Mouse (Mus musculus) C2C12 (cell line): ENCODE results near the gene Baiap2l2. TPM values are rescaled to one million over a fixed set of nuclear protein-coding genes. Genes with fewer than 3 reads are reported as not detected.

ENCODE experiments used
- H3K27me3 ChIP-seq: one replicate; pipeline ENCODE4 v1.6.1; 2011; ENCODE audit not compliant: control insufficient read depth, insufficient read depth, insufficient read length
- H3K36me3 ChIP-seq: one replicate; pipeline ENCODE4 v1.6.1; 2011; ENCODE audit not compliant: control insufficient read depth, insufficient read depth
- H3K4me3 ChIP-seq: one replicate; pipeline ENCODE4 v1.5.1; 2011; ENCODE audit warnings: mild to moderate bottlenecking, control low read depth; ENCODE audit not compliant: poor library complexity, insufficient read depth, severe bottlenecking
- H3K79me2 ChIP-seq: one replicate; pipeline ENCODE4 v1.6.1; 2011; ENCODE audit not compliant: control insufficient read depth, insufficient read depth
- H3K79me3 ChIP-seq: one replicate; pipeline ENCODE4 v1.6.1; 2011; ENCODE audit warnings: low read depth, control low read depth
- H3ac ChIP-seq: one replicate; pipeline ENCODE3; 2011; ENCODE audit warnings: low read depth; ENCODE audit not compliant: control insufficient read depth, insufficient read length
- CEBPB ChIP-seq: IDR thresholded peaks from one replicate; pipeline ENCODE4 v1.6.1; 2011; ENCODE audit warnings: low read depth, mild to moderate bottlenecking, control low read depth, moderate library complexity
- CTCF ChIP-seq: IDR thresholded peaks from one replicate; pipeline ENCODE4 v1.5.1; 2011; ENCODE audit not compliant: control insufficient read depth, insufficient read depth, insufficient read length
- FOSL1 ChIP-seq: IDR thresholded peaks from one replicate; pipeline ENCODE4 v1.8.0; 2011; ENCODE audit warnings: mild to moderate bottlenecking, low read length; ENCODE audit not compliant: poor library complexity, insufficient read depth, severe bottlenecking
- MAX ChIP-seq: IDR thresholded peaks from one replicate; pipeline ENCODE4 v1.6.1; 2011; ENCODE audit warnings: mild to moderate bottlenecking, control low read depth
- MYOD1 ChIP-seq: IDR thresholded peaks from one replicate; pipeline ENCODE4 v1.6.1; 2011; ENCODE audit warnings: low read depth; ENCODE audit not compliant: control insufficient read depth, insufficient read length
- MYOG ChIP-seq: IDR thresholded peaks from one replicate; pipeline ENCODE4 v1.6.1; 2011; ENCODE audit not compliant: control insufficient read depth, insufficient read length; ENCODE audit errors: extremely low read depth
- USF1 ChIP-seq: IDR thresholded peaks from one replicate; pipeline ENCODE4 v1.6.1; 2011; ENCODE audit warnings: low read depth, mild to moderate bottlenecking, control low read depth, moderate library complexity
- polyA plus RNA-seq: library from polyadenylated mRNA; unstranded; fragments of >200 nt; fragmentation: generic; extraction: Trizol; gene quantifications from one replicate; pipeline ENCODE4 v1.2.1, GENCODE M21; 2012; ENCODE audit warnings: missing spikeins

Baiap2l2 gene
- polyA plus RNA-seq, 1 experiment = 1.2 TPM

- Histone ChIP-seq H3K4me3 (no peak overlapping the region), H3ac (no peak overlapping the region), H3K27me3 (no peaks in the 10 kb centered on the region), H3K79me3 (peaks cover 8% of the 10 kb centered on the region), H3K36me3 (peaks cover 13% of the 10 kb centered on the region), H3K79me2 (peaks cover 68% of the 10 kb centered on the region)
- TF ChIP-seq CTCF (no peak), MYOD1 (peak; percentile 69), MYOG (no peak), CEBPB (peak; percentile 73), FOSL1 (no peak), USF1 (no peak), MAX (peak; percentile 85)
These were observed 37.9 kb upstream of the Baiap2l2 start for GRCm38 (mm10) chr15:79322991-79323790.

GRCm38 (mm10) chr15:79322281-79322990 lies 37.1 kb upstream of the Baiap2l2 start:
- TF ChIP-seq FOSL1 = no peak
- TF ChIP-seq MYOD1 = no peak
- TF ChIP-seq CTCF = no peak
- no peak for TF ChIP-seq MYOG
- TF ChIP-seq USF1 = no peak
- no peak for TF ChIP-seq MAX
- no peak for TF ChIP-seq CEBPB
- no peak overlapping the region for H3K4me3 ChIP-seq
- peaks cover 17% of the 10 kb centered on the region for H3K36me3 ChIP-seq
- no peak overlapping the region for H3ac ChIP-seq
- peaks cover 8% of the 10 kb centered on the region for H3K79me3 ChIP-seq
- H3K79me2 ChIP-seq = peaks cover 65% of the 10 kb centered on the region
- no peaks in the 10 kb centered on the region for H3K27me3 ChIP-seq

- TF ChIP-seq MYOG = no peak
- TF ChIP-seq MAX = no peak
- TF ChIP-seq MYOD1 = no peak
- no peak for TF ChIP-seq CEBPB
- no peak for TF ChIP-seq FOSL1
These were observed 36.4 kb upstream of the Baiap2l2 start for GRCm38 (mm10) chr15:79321733-79322190.

GRCm38 (mm10) chr15:79313848-79314369 lies 28.6 kb upstream of the Baiap2l2 start:
- no peak overlapping the region for H3K4me3 ChIP-seq
- no peak overlapping the region for H3ac ChIP-seq
- H3K79me2 ChIP-seq = no peaks in the 10 kb centered on the region
- H3K27me3 ChIP-seq = no peaks in the 10 kb centered on the region
- H3K79me3 ChIP-seq = peaks cover 2% of the 10 kb centered on the region
- peaks cover 44% of the 10 kb centered on the region for H3K36me3 ChIP-seq
- no peak for TF ChIP-seq CTCF

More at GRCm38 (mm10) chr15:79321733-79322190, 36.4 kb upstream of the Baiap2l2 start:
- H3K79me3 ChIP-seq = peaks cover 8% of the 10 kb centered on the region
- H3K36me3 ChIP-seq = peaks cover 22% of the 10 kb centered on the region
- H3K27me3 ChIP-seq = no peaks in the 10 kb centered on the region
- H3ac ChIP-seq = no peak overlapping the region
- H3K79me2 ChIP-seq = peaks cover 58% of the 10 kb centered on the region
- H3K4me3 ChIP-seq = no peak overlapping the region

GRCm38 (mm10) chr15:79307861-79308260 lies 22.5 kb upstream of the Baiap2l2 start:
- Histone ChIP-seq H3K36me3 (peaks cover 42% of the 10 kb centered on the region), H3ac (no peak overlapping the region), H3K4me3 (no peak overlapping the region), H3K79me2 (no peaks in the 10 kb centered on the region), H3K27me3 (no peaks in the 10 kb centered on the region), H3K79me3 (no peaks in the 10 kb centered on the region)
- TF ChIP-seq USF1 (no peak), CEBPB (no peak)

- no peak for TF ChIP-seq MYOG
- no peak for TF ChIP-seq USF1
- no peak for TF ChIP-seq CEBPB
- TF ChIP-seq MAX = no peak
- TF ChIP-seq MYOD1 = no peak
- TF ChIP-seq FOSL1 = no peak
- H3K79me2 ChIP-seq = no peaks in the 10 kb centered on the region
- no peaks in the 10 kb centered on the region for H3K27me3 ChIP-seq
- H3K36me3 ChIP-seq = peaks cover 32% of the 10 kb centered on the region
- no peak overlapping the region for H3ac ChIP-seq
- no peaks in the 10 kb centered on the region for H3K79me3 ChIP-seq
- H3K4me3 ChIP-seq = no peak overlapping the region
These were observed 20.8 kb upstream of the Baiap2l2 start for GRCm38 (mm10) chr15:79306043-79306637.
